Mouse (Mus musculus) liver, embryonic 14 days (tissue): ENCODE results near the gene Inppl1. TPM values are rescaled to one million over a fixed set of nuclear protein-coding genes. Genes with fewer than 3 reads are reported as not detected.

Source experiments
- polyA plus RNA-seq: library from polyadenylated mRNA; depleted of rRNA; stranded (reverse); fragments of >200 nt; gene quantifications from 2 replicates; pipeline ENCODE4 v1.2.3, GENCODE M21; 2012; rRNA removed

Inppl1 gene
- 4.6 TPM in 2 replicates for polyA plus RNA-seq

DNA sequence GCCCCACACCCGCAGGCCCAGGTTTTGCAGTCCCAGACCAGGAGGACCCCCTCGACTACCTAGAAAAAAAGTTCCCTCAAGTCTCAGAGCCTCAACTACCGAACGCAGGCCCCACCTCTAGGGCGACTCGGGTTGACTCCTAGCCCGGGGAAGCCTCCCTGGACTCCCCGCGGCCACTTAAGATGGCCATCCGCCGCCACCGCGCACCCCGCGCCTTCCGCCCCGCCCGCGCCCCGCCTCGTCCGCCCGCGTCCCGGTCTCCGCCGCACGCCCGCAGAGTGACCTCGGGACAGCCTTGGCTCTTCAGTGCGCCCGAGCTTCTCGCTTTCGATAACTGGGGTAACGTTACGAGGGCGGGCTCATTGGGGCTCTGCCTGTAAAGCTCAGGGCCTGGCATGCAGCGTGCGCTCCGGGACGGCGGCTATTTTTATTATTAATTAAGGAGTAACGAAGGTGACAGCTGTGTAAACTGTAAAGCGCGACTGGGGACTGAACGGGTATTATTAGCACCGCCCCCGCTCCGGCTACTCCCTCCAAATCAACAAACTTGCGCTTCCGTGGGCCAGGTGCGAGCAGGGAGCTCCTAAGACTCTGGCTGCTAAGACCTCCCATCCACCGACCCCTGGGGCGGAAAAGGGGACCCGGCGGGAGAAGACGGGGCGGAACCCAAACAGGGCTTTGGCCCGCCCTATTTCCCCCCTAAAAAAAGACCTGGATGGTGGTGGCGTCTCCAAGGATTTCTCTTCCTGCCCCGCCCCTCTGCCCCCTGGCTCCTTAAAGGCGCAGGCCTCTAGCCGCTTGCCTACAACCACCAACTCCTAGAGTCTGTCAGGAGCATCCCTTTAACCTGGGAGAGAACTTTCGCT is at the start of gene Inppl1:
Gene Inppl1 (minus strand): TSS at position 624 of the 866 bp plus-strand sequence.

GRCm38 (mm10) chr7:101870629-101871028 is 32.6 kb upstream of the Inppl1 start, which contains the start of gene Folr1:
Folr1 (minus strand) TSS chr7:101870788.

DNA sequence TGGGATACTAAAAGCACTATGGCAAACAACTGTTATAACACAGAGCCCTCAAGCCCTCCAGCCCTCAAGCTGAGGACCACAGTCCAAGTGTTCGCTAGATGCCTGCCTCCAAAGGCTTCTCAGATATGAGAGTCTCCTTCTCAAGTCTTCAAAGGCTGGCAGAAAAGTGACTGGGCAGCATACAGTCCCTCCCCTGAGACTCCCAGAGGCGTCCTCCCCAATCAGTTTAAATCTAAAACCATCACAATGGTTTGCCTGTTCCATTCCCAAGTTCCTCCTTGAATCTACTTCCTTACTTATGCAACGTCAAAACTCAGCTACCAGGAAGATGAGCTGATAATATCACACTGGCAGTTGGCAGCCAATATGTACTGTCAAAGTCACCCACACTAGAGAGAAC is 25.4 kb upstream of the Inppl1 start, which contains the start of gene Anapc15:
Gene Anapc15 (plus strand): TSS at position 301 of the 400 bp plus-strand sequence.

GRCm38 (mm10) chr7:101857094-101857493 is 19.1 kb upstream of the Inppl1 start, which contains the start of gene Folr2:
Folr2 (minus strand) TSS chr7:101857194.

DNA sequence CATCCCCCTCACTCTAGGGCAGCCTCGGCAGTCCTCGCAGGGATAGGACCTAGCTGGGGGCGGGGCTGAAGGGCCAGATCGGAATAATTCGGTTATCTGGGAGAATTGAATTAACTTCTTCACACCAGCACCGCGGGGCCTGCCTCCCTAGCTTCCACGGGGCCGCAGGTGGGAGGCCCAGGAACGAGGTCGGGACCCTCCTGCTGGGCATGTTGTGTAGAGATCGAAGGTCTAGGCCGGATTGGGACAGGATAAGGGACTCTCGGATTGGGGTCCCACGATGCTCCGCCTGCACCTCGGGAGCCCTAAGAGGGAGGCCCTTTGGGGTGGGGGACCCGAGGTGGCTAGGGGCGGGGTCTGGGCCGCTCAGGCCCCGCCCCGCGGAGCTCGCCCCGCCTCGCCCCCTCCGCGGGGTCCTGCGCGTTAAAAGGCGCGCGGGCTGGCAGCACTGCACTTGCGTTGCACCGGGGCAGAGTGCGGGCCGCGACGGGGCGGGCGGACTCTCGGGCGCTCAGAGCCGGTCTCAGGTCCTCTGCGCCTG is 20.1 kb downstream of the Inppl1 start, which contains the start of gene Phox2a:
Gene Phox2a (plus strand): TSS at position 453 of the 541 bp plus-strand sequence.

Other genes starting within 250 kb of the Inppl1 start
- 8.3 and 8.9 TPM in 2 replicates for gene Clpb, start 174.6 kb downstream of the Inppl1 start, polyA plus RNA-seq
- gene Phox2a, start 19.9 kb downstream of the Inppl1 start, polyA plus RNA-seq, result not detected in 2 replicates
- gene Folr2, start 19.0 kb upstream of the Inppl1 start, polyA plus RNA-seq, result 7.9 and 8.4 TPM in 2 replicates
- gene Anapc15, start 25.5 kb upstream of the Inppl1 start, polyA plus RNA-seq, result 59.8 and 64.5 TPM in 2 replicates
- gene Folr1, start 32.6 kb upstream of the Inppl1 start, polyA plus RNA-seq, result 0.18 and 0.37 TPM in 2 replicates
- 58.7 and 64.3 TPM in 2 replicates for gene Lamtor1, start 67.7 kb upstream of the Inppl1 start, polyA plus RNA-seq
- gene Tomt, start 68.1 kb upstream of the Inppl1 start, polyA plus RNA-seq, result 0.11 and 0.12 TPM in 2 replicates
- 1.1 and 1.4 TPM in 2 replicates for gene Lrrc51, start 95.7 kb upstream of the Inppl1 start, polyA plus RNA-seq
- gene Numa1, start 95.9 kb upstream of the Inppl1 start, polyA plus RNA-seq, result 23.8 and 28.1 TPM in 2 replicates
- gene Il18bp, start 180.5 kb upstream of the Inppl1 start, polyA plus RNA-seq, result 9.0 and 12.3 TPM in 2 replicates
- 17.6 and 17.7 TPM in 2 replicates for gene Rnf121, start 227.2 kb upstream of the Inppl1 start, polyA plus RNA-seq
- gene Xndc1, start 227.3 kb upstream of the Inppl1 start, polyA plus RNA-seq, result 15.5 and 16.8 TPM in 2 replicates
- 0.98 and 1.3 TPM in 2 replicates for gene Xntrpc, start 227.5 kb upstream of the Inppl1 start, polyA plus RNA-seq
- gene Trpc2, start 244.9 kb upstream of the Inppl1 start, polyA plus RNA-seq, result 0.06 TPM in 1 of 2 replicates, not detected in the other